Mouse (Mus musculus) midbrain, embryonic 14.5 days (tissue): ENCODE measurements around the gene Aoc3. TPM values are rescaled to one million over a fixed set of nuclear protein-coding genes. Genes with fewer than 3 reads are reported as not detected.
A peak's percentile ranks its signal among the peaks of the same experiment; 100 is the strongest.

Source experiments
- ATAC-seq: fragments of 200-750 bp; cut with Nextera tagmentation; 2 replicates; pipeline ENCODE4 v1.8.0; 2017; ENCODE audit warnings: moderate number of reproducible peaks, moderate library complexity; ENCODE audit not compliant: low FRiP score, low TSS enrichment
- DNase-seq: peaks from one replicate; pipeline ENCODE4 v3.0.0-alpha.2; 2015
- H3K27ac ChIP-seq: fragments of 300-500 bp; sonication (generic); replicated peaks from 2 replicates; pipeline ENCODE4 v1.5.1; 2014; ENCODE audit warnings: mild to moderate bottlenecking, low read depth, low read length, moderate library complexity
- H3K27me3 ChIP-seq: fragments of 300-500 bp; sonication (generic); 2 replicates; pipeline ENCODE4 v1.6.1; 2014; ENCODE audit warnings: low read length, control low read depth, mixed read lengths; ENCODE audit not compliant: control insufficient read depth, insufficient read depth
- H3K36me3 ChIP-seq: fragments of 300-500 bp; sonication (generic); 2 replicates; pipeline ENCODE4 v1.6.1; 2014; ENCODE audit warnings: low read length, control low read depth; ENCODE audit not compliant: control insufficient read depth, insufficient read depth
- H3K4me1 ChIP-seq: fragments of 300-500 bp; sonication (generic); 2 replicates; pipeline ENCODE4 v1.6.1; 2014; ENCODE audit warnings: mild to moderate bottlenecking, antibody characterized with exemption, low read length, control low read depth; ENCODE audit not compliant: control insufficient read depth, insufficient read depth
- H3K4me2 ChIP-seq: fragments of 300-500 bp; sonication (generic); 2 replicates; pipeline ENCODE4 v1.6.1; 2014; ENCODE audit warnings: mild to moderate bottlenecking, low read length, moderate library complexity
- H3K4me3 ChIP-seq: fragments of 300-500 bp; sonication (generic); replicated peaks from 2 replicates; pipeline ENCODE4 v1.5.1; 2014; ENCODE audit warnings: low read depth, low read length
- H3K9ac ChIP-seq: fragments of 300-500 bp; sonication (generic); replicated peaks from 2 replicates; pipeline ENCODE4 v1.6.1; 2014; ENCODE audit warnings: mild to moderate bottlenecking, low read length, moderate library complexity
- H3K9me3 ChIP-seq: fragments of 300-500 bp; sonication (generic); 2 replicates; pipeline ENCODE4 v1.6.1; 2016; ENCODE audit warnings: low read length, control low read depth, mixed read lengths; ENCODE audit not compliant: control insufficient read depth
- WGBS: fragments of 180-500 bp; shearing (Covaris S2); extraction: QIAGEN DNeasy Blood & Tissue Kit; methylation state at CpG from one replicate; pipeline ENCODE4 v1.1.7; 2014; 5-methylcytosine and 5-hydroxymethylcytosine counted together
- polyA plus RNA-seq: library from polyadenylated mRNA; unstranded; fragments of >200 nt; fragmentation: Nextera tagmentation; extraction: Ambion mirVana; gene quantifications from 2 replicates; pipeline ENCODE4 v1.2.1, GENCODE M21; 2014

Gene Aoc3
- polyA plus RNA-seq, 1 experiment from 2014 or later, result 0.04 TPM

DNA sequence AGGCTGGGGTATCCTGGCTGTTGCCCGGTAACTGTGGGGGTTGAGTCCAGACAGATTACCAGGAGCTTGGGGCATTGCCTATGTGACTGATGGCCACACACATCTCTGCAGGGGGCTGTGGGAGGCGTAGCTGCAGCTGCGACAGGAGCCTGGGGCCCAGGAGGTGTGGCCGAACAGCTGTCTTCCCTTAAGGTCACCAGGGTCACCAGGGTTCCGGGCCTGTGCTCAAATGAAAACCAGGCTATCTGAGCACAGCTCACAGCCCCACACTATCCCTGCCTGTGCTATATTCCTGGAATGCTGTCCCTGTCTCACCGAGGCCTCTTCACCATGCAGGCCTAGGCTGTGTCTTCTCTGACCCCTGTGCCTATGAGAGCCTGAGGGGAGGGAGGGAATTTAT, 4.1 kb downstream of the Aoc3 start:
- Histone ChIP-seq H3K9me3 (no peaks in the 10 kb centered on the region), H3K4me3 (no peak overlapping the region), H3K27me3 (no peaks in the 10 kb centered on the region), H3K9ac (no peak overlapping the region), H3K4me2 (no peak overlapping the region), H3K27ac (no peak overlapping the region), H3K4me1 (peaks cover 13% of the 10 kb centered on the region; the same call in 1 of the 2 replicates), H3K36me3 (no peaks in the 10 kb centered on the region)
- 4% methylated on average over 6 of the region's 6 CpGs for WGBS
- DNase-seq (no peak), ATAC-seq (no peak)

DNA sequence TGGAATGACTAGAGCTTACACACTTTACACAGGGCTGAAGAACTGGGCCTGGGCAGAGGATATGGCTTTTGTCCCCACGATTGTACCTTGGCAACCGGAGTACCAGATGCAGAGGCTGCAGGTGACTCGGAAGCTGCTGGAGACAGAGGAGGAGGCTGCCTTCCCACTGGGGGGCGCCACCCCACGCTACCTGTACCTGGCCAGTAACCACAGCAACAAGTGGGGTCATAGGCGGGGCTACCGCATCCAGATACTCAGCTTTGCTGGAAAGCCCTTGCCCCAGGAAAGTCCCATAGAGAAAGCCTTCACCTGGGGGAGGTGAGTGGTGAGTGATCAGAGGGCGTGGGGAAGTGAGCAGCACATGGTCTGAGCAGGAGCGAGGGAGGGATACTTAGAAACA, 5.3 kb downstream of the Aoc3 start:
- Histone ChIP-seq H3K4me1 (peaks cover 13% of the 10 kb centered on the region; the same call in 1 of the 2 replicates), H3K4me3 (no peak overlapping the region), H3K27ac (no peak overlapping the region), H3K27me3 (no peaks in the 10 kb centered on the region), H3K4me2 (no peak overlapping the region), H3K36me3 (no peaks in the 10 kb centered on the region), H3K9ac (no peak overlapping the region), H3K9me3 (no peaks in the 10 kb centered on the region)
- 84% methylated on average over 9 of the region's 9 CpGs for WGBS
- DNase-seq (no peak), ATAC-seq (no peak)

DNA sequence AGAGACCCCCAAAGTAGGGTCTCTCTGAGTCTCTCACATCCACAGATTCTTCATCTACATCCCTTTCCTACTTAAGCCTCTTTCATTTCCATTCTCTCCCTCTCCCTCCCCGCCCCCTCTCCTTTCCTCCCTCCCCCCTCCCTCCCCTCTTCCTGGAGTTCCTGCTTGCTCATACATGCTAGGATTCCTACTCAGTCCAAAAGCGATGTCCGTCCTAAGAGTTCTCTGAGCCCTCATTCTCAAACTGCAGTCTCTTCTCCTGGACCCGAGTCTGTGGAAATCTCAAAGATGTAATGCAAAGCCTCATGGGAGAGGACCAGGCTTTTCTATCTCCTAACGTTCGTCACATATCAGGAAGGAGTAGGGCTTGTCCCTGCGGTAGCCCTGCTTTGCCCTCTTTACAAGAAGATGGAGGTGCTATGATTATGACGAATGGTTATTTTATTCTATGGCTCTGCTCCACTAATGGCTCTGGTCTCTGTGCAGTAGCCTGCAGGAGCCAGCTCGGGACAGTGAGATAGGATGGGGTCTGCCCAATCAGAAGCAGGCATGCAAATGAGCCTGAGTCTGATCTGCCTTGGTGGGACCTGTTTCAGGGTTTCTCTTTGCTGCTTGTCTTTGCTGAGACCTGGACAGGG, 7.8 kb downstream of the Aoc3 start:
- Histone ChIP-seq H3K27ac (peak overlapping the region; percentile 67), H3K27me3 (no peaks in the 10 kb centered on the region), H3K36me3 (no peaks in the 10 kb centered on the region), H3K9me3 (no peaks in the 10 kb centered on the region), H3K4me1 (peaks cover 13% of the 10 kb centered on the region; the same call in 1 of the 2 replicates), H3K9ac (peak overlapping the region; percentile 27; the same call in 1 of the 2 replicates), H3K4me3 (peak overlapping the region; percentile 29), H3K4me2 (peak overlapping the region; percentile 57)
- 1% methylated on average over 9 of the region's 9 CpGs for WGBS
- ATAC-seq, result peak; percentile 74; the same call in 1 of the 2 replicates
- peak; percentile 78 for DNase-seq

DNA sequence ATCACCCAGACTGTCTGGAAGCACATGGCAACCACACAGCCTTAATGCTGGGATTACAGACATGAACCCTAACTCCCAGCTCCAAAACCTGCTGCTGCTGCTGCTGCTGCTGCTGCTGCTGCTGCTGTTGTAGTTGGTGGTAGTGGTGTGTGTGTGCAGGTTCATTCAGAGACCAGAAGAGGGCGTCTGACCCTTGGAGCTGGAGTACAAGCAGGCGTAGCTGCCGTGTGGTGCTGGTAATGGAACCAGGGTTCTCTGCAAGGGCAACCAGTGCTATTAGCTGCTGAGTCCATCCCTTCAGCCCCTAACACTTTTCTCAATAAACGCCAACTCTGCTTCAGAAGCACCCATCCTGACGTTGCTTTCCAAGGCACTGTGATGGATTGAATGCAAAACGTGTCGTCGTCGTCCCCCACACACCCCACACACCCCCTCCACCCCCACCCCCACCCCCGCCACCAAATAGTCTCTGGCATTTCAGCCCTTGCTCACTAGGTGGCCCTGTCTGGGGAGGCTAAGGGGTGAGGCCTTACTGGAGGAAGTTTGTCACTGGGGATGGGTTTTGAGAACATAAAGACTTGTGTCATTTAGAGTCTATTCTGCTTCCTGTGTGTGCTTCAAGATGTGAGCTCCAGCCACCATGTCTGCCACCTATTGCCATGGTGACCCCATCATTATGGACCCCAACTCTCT, 16.8 kb downstream of the Aoc3 start:
- DNase-seq (no peak), ATAC-seq (no peak)
- WGBS, result 75% methylated on average over 10 of the region's 10 CpGs
- H3K27me3 ChIP-seq, result no peaks in the 10 kb centered on the region
- no peaks in the 10 kb centered on the region for H3K9me3 ChIP-seq
- no peaks in the 10 kb centered on the region for H3K36me3 ChIP-seq
- H3K9ac ChIP-seq, result no peak overlapping the region
- H3K4me3 ChIP-seq, result no peak overlapping the region
- H3K27ac ChIP-seq, result no peak overlapping the region
- H3K4me2 ChIP-seq, result no peak overlapping the region
- no peaks in the 10 kb centered on the region for H3K4me1 ChIP-seq

DNA sequence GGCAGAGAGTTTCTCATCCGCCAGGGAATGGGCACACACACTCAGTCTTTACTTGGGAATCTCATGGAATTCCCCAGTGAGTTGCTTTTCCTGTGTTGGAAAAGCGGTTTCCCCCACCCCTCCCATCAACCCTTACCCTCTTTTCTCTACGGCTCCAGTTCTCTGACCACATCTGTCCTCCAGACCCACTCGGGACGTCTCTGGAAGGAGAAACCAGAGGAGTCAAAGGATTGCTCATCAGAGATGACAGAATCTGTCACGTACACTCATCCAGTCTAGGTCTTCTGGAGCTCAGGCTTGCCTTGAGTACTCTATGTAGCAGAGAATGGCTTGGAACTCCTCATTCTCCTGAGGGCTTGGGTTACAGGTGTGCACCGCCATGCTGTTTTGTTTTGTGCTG, 18.4 kb downstream of the Aoc3 start:
- no peak overlapping the region for H3K4me2 ChIP-seq
- H3K9ac ChIP-seq, result no peak overlapping the region
- H3K27ac ChIP-seq, result no peak overlapping the region
- no peak for ATAC-seq
- H3K9me3 ChIP-seq, result no peaks in the 10 kb centered on the region
- no peaks in the 10 kb centered on the region for H3K36me3 ChIP-seq
- H3K4me1 ChIP-seq, result no peaks in the 10 kb centered on the region
- no peak for DNase-seq
- no peak overlapping the region for H3K4me3 ChIP-seq
- H3K27me3 ChIP-seq, result no peaks in the 10 kb centered on the region
- 84% methylated on average over 7 of the region's 7 CpGs for WGBS

DNA sequence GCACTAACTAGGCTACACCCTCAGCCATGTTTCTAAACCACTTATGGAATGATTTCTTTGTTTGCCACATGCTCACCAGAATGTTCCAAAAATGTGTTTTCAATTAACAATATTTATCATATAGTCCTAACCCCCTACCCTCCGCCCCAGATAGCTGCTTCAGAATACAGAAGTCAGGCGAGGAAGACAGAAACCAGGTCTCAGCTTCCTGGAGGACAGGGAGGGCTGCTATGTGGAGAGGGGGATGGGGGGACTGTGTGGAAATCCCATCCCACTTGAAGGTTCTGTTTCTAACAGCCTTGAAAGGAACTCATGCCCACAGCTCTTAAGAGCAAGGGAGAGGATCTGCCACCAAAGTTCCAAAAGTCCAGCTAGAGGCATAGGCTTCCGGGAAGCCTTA, 18.8 kb downstream of the Aoc3 start:
- Histone ChIP-seq H3K4me2 (no peak overlapping the region), H3K36me3 (no peaks in the 10 kb centered on the region), H3K27me3 (no peaks in the 10 kb centered on the region), H3K4me3 (no peak overlapping the region), H3K9me3 (no peaks in the 10 kb centered on the region), H3K27ac (no peak overlapping the region), H3K4me1 (no peaks in the 10 kb centered on the region), H3K9ac (no peak overlapping the region)
- ATAC-seq (no peak), DNase-seq (no peak)
- WGBS, result 90% methylated on average over 3 of the region's 3 CpGs

DNA sequence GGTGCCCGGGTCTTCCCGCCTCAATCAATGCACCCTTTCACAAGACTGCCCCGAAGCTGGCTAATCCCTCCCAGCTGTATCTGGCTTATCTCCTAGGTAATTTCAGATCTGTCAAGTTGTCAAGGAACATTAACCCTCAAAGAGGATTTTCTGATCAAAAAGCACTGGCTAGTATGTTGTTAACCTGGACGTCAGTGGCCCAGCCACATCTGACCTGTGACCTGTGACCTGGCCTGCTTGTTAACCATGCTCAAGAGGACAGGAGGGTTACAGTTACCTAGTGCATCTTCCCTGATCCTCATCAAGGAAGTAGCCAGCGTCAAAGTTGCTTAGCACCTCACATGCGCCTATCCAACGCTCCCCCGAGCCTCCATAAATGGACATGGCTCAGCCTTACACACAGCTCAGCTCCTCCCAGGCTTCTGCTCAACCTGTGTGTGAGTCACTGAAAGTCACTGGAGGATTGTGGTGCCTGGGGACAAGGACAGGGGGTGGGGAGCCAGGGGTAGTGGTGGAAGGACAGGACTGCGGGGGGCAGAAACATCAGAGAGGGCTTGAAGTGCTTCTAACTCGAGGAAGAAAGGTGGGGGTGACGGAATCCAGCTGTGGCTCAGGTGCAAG, 20.8 kb downstream of the Aoc3 start:
- no peak for ATAC-seq
- H3K4me1 ChIP-seq, result no peaks in the 10 kb centered on the region
- no peaks in the 10 kb centered on the region for H3K9me3 ChIP-seq
- WGBS, result 49% methylated on average over 11 of the region's 11 CpGs
- no peaks in the 10 kb centered on the region for H3K27me3 ChIP-seq
- H3K36me3 ChIP-seq, result no peaks in the 10 kb centered on the region
- no peak overlapping the region for H3K4me2 ChIP-seq
- no peak overlapping the region for H3K4me3 ChIP-seq
- H3K27ac ChIP-seq, result no peak overlapping the region
- no peak overlapping the region for H3K9ac ChIP-seq
- no peak for DNase-seq

DNA sequence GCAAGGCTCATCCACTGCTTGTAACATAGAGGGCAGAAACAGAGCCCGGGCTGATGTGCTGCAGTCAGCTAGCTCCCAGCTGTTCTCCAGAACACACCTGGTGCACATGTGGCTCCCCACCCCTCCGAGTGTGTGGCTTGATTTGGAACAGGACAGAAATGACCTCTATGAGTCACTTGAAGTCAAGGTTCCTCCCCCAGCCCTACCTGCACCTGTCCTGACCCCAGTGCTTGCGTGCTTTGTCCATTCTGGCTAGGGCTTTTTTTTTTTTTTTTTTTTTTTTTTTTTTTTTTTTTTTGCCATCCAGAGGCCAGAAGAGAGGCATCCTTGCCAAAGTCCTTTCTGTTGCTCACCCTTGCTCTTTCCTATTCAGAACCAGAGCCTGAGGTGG, 21.3 kb downstream of the Aoc3 start:
- H3K4me2 ChIP-seq, result no peak overlapping the region
- DNase-seq (no peak), ATAC-seq (no peak)
- no peak overlapping the region for H3K9ac ChIP-seq
- no peaks in the 10 kb centered on the region for H3K4me1 ChIP-seq
- no peak overlapping the region for H3K4me3 ChIP-seq
- no peaks in the 10 kb centered on the region for H3K36me3 ChIP-seq
- no peak overlapping the region for H3K27ac ChIP-seq
- no peaks in the 10 kb centered on the region for H3K9me3 ChIP-seq
- 83% methylated on average over 3 of the region's 3 CpGs for WGBS
- no peaks in the 10 kb centered on the region for H3K27me3 ChIP-seq

DNA sequence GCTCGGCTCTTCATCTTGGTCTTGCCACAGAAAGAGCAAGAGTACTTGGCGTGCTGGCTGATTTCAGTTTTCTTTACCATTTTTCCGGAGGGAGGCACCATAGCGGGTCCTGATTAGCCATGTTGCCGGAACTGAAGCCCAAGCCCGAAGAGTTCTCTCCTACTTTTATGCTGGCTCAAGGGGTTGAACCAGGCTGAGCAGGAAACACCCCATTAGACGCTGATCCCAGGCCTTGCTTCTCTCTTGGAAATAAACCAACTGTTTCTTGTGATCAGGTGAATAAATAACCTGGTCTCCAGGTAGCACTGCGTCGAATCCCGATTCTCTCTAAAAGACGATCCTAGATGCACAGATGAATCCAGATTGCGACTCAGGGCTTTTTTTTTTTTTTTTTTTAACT, 23.0 kb downstream of the Aoc3 start:
- ATAC-seq (no peak), DNase-seq (no peak)
- no peak overlapping the region for H3K27ac ChIP-seq
- H3K4me1 ChIP-seq, result no peaks in the 10 kb centered on the region
- no peaks in the 10 kb centered on the region for H3K9me3 ChIP-seq
- WGBS, result 92% methylated on average over 12 of the region's 12 CpGs
- no peaks in the 10 kb centered on the region for H3K27me3 ChIP-seq
- no peaks in the 10 kb centered on the region for H3K36me3 ChIP-seq
- no peak overlapping the region for H3K4me3 ChIP-seq
- no peak overlapping the region for H3K9ac ChIP-seq
- no peak overlapping the region for H3K4me2 ChIP-seq
